Mouse (Mus musculus) left cerebral cortex, postnatal 14 days (tissue): ENCODE measurements around the gene Sh3d19. TPM values are rescaled to one million over a fixed set of nuclear protein-coding genes. Genes with fewer than 3 reads are reported as not detected.

Experiments used
- DNase-seq, 2 experiments: peaks; one replicate each; pipeline ENCODE4 v3.0.0; 2021 to 2022; ENCODE audit warnings: low spot score in 2 of 2, mixed read lengths in 1 of 2
- intact Hi-C: fragments of 180-260 bp; cut with DNase I; formaldehyde crosslinking; loops from one replicate; pipeline ENCODE4 v1.15.1; 2025
- total RNA-seq, 2 experiments: library from RNA; stranded (reverse); gene quantifications; 2 replicates each; pipeline ENCODE4 v1.2.3; 2021

Sh3d19 gene
- total RNA-seq, 2 experiments from 2014 or later = 34.6 to 36.4 TPM

DNA sequence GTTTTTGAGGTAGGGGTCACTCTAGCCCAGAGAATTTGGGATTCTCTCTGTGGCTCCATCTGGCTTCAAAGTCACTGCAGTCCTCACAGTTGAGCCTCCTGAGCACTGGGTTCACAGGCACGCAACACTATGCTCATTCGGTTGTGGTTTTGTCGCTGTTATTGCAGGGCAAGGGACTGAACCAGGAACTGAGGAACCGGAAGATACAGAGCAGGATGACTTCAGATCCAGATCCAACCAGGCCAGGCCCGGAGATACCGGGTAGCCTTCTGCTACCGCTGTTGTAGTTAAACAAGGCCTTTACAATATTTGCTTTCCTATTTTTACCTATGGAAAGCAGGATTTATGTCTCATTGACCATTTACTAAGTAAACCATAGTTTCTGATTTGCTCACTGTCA lies 208.8 kb downstream of the Sh3d19 start:
- intact Hi-C loops = no loop called here
- DNase-seq = no peak

Other genes with a start within 250 kb of the Sh3d19 start
- 1 to 10 TPM; 5.2 to 5.4 TPM for gene Fam160a1, start 153.8 kb upstream of the Sh3d19 start, total RNA-seq
- gene Glt28d2, start 83.6 kb upstream of the Sh3d19 start, total RNA-seq = under 1 TPM; 0.66 to 0.86 TPM
- 1 to 10 TPM; 1.9 to 3.2 TPM for gene Gm37240, start 83.6 kb upstream of the Sh3d19 start, total RNA-seq
- gene Prss48, start 31.4 kb downstream of the Sh3d19 start, total RNA-seq = not detected
- 100 to 1,000 TPM; 329 to 345 TPM for gene Rps3a1, start 171.6 kb downstream of the Sh3d19 start, total RNA-seq